Mouse (Mus musculus) retina, postnatal 7 days (tissue): ENCODE data around the gene Ppp1r7.
"Not testable (repeated sequence)": the region's sequence is repeated elsewhere in the genome, so short reads cannot be mapped to it uniquely, and the experiment has no call there.

Experiments used
- DNase-seq: peaks from one replicate; pipeline ENCODE4 v3.0.0-alpha.2; 2012; ENCODE audit warnings: low read depth, low spot score

Gene Ppp1r7

DNA sequence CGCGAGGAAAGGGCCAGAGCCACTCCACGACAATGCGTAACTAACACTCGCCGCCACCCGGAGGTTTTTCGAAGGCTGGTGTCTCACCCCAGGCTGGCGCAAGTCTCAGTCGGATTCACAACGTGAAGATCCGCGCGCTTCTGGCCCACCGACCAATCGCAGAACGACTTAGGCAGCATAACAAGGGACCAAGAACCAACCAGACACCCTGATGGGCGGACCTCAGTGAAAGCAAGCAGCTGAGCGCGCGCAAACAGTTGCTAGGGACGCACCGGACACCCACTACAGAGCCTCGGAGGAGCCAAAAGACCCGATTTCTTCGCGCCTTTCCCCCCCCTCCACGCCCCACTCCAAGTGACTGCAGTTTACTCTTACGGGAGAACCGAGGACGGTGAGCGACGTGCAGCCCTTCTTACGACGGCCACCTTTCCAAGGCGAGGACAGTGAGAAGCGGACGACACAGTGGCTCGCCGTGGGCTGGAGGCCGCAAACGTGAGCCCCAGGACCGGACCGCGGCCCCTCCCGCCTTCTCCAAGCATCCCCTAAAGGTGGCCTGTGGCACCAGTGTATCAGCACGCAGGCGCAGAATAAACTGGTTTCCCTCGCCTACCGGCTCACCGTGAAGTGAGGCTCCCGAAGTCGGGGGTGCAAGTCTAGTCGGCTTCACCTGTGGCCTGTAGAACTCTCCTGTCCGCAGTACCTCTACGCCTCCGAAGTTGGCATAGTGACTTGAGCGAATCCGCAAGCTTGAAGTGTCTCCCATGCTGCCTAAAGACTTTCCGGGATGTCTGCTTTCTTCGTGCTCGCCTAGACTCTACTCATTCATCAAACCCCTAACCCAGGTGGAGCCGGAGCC lies at the start of gene Ppp1r7, which contains the start of gene Pask:
Ppp1r7 (plus strand) TSS at position 207 of the 856 bp plus-strand sequence.
Pask (minus strand) TSS at position 835 of the 856 bp plus-strand sequence.
- DNase-seq: peak; percentile 92

DNA sequence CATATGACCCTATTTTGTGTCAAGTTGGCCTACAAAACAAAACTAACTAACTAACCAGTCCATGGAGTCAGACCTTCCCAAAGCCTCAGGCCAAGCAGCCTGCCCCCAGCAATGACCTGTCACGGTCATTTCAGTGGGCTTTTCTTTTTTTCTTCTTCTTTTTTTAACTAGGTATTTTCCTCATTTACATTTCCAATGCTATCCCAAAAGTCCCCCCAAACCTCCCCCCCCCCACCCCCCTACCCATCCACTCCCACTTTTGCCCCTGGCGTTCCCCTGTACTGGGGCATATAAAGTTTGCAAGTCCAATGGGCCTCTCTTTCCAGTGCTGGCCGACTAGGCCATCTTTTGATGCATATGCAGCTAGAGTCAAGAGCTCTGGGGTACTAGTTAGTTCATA lies 48.2 kb upstream of the Ppp1r7 start:
- not testable (repeated sequence) for DNase-seq

DNA sequence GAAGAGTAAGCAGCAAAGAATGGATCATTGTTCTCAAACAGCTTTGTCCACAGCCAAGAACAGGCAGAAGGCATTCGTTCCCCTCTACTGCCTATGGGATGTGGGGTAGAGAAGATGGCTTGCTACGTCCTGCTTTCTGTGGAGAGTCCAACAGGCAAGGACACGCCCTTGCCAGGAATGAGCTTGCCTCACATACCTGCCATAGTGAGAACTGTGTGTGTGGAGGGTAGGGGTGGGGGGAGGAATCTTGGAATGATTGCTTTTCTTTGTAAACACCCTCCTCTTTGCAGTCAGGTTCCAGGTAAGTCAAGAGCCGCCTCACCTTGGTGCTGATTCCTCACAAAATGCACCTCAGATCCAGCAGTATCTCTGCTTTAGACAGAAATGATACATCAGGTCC lies 42.9 kb upstream of the Ppp1r7 start:
- no peak for DNase-seq

DNA sequence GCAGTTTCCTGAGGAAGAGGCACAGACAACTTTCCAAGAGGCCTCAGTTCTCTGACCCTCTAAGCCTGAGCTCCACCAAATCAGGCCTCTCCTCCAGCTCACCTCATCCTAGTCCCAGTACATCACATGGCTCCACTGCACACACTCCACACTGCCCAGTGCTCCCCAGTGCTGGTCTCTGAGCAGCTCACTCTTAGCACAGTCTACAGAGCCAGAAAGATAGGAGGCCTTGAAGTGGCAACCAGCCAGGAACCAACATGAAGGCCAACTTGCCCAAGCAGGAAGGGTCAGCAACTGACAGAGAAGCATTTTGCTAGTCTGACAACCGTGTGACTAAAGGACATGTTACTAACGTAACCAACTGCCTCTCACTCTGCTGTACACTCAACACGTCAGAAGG lies 42.1 kb upstream of the Ppp1r7 start:
- peak; percentile 2 for DNase-seq

DNA sequence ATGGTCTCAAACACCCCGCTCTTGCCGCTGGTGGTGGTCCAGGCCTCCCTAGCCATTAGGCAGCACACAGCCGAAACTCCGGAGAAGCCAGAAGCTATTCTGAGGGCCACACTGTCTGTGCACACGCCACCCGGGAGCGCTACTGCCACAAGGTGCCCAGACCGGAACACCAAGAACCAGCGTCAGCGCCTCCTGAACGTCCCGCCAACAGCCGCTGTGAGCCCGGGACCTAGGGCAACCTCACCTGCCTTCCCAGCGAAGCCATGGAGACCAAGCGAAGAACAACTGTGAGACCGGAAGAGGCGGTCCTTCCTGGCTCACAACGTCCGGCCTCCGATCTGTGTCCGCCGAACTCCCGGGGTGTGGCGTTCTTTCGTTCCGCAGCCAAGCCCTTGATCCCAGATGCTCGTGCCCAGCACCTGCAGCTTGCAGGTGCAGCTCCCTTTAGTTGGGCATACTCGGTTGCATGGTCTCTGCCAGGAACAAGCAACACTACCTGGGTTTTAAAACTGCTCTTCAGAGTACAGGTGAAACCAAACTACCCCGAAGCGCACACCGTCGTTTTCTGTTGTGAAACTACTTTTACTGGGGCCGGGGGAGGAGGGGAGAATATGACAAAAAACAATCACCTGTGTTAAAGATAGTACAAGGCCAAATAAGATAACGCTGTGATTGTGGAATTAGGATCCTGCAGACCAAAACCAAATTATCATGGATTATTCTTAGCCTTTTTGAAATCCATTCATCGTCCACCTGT lies 36.9 kb upstream of the Ppp1r7 start, which contains the start of gene Mterf4:
Mterf4 (minus strand) TSS at position 335 of the 757 bp plus-strand sequence.
- peak; percentile 77 for DNase-seq

DNA sequence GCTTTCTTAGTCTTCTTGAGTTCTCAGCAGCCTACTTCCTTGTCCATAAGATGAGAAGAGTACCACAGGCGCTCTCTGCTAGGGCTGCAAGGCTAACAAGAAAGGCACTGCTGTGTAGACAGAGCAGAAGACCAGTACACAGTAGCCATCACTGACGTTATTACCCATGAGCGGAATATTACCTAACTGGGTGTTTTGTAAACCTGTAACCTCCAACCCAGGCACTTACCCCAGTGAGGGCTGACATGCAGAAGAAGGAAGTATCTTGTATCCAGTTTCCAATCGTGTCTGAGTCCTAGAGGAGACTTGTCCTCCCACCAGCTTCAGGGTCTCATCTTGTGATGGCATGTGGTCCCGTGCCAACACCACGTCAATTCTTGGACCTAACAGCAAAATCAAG lies 18.7 kb upstream of the Ppp1r7 start:
- no peak for DNase-seq

DNA sequence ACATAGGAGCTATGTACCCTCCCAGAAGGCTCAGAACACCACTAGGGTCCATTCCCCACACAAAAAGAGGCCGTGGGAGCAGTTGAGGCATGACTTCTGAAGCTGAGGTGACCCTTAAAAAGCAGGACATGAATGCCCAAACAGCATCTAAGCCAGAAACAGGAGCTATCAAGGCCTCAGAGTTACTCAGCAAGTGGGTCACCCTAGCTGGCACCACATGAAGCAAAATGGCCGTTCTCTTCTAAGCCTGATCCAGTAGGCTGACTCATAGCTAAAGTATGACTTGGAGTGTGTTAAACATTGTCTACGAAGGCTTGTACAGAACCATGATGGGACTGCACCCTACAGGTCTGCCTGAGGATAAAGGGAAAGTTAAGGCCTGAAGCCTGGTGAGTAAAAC lies 16.2 kb upstream of the Ppp1r7 start:
- no peak for DNase-seq

DNA sequence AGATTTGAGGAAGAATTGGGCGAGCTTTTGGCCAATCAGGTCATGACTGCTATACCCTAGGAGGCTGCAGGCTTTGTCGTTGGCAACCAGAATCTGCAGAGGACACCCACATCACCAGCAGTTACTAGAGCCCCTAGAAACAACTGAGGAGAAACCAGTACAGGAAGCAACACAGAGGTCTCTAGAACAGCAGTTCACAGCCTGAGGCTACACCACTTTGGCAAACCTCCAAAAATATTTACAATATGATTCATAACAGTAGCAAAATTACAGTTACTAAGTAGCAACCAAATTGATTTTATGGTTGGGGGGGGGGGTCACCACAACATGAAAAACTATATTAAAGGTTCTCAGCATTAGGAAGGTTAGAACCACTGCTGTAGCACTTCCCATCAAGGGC lies 8.0 kb upstream of the Ppp1r7 start:
- no peak for DNase-seq

DNA sequence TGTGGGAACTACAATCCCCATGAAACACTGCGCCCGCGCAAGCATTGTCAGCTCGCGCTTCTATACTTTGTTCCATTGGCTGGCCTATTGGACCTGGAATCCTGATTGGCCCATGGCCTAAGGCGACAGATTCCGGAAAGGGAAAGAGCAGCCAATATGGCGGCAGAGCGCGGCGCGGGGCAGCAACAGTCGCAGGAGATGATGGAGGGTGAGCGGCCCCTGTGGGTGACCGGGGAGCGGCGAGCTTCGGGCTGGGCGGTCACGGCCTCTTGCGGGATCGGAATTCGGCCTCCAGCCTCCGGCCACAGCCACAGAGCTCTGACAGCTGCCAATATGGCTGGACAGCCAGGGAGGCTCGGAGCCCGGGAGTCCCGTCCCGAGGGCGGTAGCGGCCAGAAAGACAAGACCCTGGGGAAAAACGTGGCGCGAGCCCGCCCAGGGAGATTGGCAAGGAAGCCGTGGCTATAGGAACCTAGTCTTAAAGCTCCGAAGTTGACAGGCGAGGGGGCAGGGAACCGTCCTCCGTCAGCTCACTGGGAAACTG lies 922 bp downstream of the Ppp1r7 start:
- peak; percentile 95 for DNase-seq

DNA sequence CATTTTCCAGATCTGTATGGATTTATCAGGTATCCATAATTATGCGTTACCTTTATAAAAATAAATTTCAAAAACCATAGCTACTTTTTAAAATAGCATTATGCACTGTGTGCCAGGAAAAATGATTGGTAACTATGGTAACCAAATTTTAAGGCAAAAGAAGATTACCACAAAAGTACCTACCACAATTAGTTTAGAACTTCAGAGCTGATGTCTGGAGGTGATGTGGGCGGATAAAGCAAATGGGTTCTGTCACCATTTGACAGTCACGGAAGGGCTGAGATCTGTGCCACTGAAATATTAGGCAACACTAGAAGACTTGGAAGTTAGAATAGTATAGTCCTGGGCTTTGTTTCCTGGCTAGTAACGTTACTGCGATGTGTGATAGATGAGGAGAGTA lies 4.5 kb downstream of the Ppp1r7 start:
- no peak for DNase-seq

DNA sequence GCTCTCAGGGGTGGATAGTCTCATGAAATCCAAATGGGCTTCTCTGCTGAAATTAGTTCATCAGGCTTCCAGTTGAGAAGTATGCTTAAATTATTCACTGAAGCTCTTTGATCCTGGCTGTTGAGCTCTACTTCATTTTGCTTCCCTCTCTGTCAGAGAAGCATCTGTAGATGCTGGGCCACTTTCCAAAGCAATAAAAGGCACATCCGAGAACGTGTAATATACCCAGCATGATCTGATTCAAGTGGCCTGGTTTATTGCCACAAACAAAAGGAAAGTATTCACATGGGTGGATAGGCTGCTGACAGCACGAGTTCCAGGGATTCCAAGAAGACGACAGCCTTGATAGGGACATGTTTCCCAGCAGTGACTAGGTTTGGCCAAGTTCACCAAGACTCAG lies 7.0 kb downstream of the Ppp1r7 start:
- no peak for DNase-seq

DNA sequence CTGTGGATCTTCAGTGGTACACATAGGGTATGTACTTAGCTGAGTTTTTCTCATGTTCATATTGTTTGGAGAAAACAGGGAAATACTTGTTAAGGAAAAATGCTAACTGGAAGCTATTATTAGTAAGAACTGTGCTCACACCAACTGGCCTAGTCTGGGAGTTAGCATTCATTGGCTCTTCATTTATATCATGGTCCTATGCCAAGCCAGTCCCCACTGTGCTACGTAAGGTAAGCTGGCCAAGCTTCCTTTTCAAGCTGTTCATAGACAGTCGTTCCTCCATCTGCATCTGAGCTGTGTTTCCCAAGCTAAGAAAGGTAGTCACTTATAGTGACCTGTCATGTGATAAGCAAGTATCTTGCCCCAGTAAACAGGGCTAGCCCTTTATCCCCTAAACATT lies 10.1 kb downstream of the Ppp1r7 start:
- DNase-seq: no peak

DNA sequence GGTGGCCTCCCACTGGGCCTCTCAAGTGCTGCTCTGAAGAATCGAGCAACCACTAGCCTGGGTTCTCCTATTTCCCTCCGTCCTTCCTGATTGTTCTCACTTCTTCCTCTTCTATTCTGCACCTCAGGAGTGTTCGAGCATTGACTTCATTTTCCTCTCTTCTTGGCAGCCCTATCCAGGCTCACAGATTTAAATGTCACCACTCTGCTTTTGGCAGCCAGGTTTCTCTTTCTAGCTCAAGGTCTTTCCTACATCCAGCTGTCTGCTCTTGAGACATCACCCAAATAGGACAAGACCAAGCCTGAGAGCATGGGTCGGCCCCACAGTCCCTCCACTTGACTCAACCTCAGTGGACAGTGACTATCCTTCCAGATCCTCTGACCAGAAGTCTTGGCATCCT lies 20.0 kb downstream of the Ppp1r7 start:
- DNase-seq: no peak

DNA sequence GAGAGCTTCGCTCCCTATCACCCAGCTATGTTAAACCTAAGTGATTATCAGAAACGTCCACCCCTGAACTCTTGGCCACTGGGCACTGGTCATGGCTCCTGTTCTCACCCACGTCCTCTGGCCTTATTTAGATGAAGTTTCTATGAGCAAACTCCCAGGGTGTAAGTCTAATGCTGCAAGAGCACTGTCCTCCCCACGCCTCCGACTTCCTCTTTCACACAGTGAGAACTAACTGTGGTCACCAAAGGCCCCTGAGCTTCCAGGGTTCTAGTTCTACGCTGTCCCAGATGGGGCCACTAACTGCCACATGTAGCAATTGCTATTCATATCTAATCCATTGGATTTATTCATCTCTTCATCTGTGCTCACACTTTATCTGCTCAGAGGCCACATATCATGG lies 23.0 kb downstream of the Ppp1r7 start:
- no peak for DNase-seq

DNA sequence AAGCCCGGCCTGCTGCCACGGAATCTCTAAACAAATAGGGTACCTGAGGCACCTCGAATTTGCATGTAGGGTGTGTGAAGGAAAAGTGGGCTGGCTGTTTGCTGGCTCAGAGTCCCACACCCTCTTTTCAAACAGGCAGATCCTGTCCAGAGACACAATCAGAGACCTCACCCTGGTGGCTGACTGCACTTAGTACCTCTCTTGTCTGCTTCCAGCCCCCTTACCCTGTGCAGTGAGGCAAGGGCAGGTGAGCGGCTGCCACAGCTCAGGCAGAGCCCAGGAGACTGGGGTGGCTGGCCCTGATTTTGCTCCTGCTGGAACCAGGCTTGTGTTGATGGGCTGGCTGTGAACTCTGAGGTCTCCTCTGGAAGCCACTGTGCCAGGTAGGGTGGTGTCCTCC lies 31.0 kb downstream of the Ppp1r7 start, which contains the start of gene Ano7:
Ano7 (plus strand) TSS at position 266 of the 400 bp plus-strand sequence.
- no peak for DNase-seq

DNA sequence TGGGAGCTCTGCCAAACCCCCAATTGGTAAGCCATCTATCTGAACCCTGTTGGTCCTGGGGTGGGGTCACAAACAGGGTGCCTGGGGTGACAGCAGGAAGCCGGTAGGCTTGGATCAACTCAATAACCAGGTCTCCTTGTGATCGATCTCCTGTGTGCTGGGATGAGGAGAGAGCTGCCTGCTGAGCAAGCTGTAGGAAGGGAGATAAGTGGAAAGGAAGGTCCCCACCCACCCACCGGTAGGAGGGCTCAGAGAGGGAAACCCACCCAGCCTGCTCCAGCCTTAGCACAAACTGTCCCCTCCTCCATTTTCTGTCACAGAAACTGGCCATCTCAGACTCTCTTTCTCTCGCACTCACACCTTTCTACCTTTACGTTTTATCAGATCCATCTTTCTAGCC lies 34.7 kb downstream of the Ppp1r7 start:
- no peak for DNase-seq

DNA sequence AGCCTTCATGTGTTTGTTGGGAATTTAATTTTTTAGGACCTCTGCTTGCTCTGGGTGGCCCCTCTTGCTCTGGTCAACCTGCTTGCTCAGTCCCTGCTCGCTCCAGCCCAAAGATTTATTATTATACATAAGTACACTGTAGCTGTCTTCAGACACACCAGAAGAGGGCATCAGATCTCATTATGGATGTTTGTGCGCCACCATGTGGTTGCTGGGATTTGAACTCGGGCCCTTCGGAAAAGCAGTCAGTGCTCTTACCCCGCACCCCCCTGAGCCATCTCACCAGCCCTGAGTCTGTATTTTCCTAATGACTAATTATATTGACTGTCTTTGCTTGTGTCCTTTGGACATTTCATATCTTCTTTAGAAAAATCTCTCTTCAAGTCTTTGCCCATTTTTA lies 36.5 kb downstream of the Ppp1r7 start:
- no peak for DNase-seq

DNA sequence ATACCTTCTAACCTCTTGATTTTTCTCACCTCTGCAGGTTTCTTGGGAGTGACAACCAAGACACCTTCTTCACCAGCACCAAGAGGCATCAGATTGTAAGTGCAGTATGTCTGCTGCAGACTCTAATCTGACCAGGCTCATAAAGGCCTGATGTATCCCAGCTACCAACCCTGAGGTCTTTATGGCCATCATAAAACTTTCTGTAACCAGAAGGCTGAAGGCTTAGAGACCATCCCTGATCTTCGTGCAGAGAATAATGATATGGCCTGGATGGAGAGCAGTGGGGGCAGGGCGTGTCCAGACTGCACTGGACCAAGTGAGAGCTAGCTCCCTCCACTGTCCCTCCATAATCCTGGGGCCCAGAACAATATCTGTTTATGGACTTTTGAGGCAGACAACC lies 44.5 kb downstream of the Ppp1r7 start:
- DNase-seq: no peak

DNA sequence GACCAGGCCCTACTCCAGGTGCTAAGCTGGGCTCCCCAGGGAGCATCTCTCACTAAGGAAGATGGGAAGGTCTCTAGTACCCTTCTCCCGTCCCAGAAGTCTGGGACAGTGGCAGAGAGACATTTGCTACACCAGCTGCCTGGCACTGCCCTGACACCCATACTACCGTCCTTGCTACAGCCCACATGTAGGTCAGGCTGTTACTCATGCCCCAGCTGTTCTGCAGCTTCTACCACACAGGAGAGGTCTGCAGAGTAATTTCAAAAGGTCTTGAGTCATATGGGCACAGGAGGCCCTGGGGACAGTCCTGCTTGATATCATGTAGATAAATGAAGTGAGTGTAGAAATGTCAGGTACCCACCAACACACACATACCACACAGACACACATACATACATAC lies 46.3 kb downstream of the Ppp1r7 start:
- DNase-seq: no peak

DNA sequence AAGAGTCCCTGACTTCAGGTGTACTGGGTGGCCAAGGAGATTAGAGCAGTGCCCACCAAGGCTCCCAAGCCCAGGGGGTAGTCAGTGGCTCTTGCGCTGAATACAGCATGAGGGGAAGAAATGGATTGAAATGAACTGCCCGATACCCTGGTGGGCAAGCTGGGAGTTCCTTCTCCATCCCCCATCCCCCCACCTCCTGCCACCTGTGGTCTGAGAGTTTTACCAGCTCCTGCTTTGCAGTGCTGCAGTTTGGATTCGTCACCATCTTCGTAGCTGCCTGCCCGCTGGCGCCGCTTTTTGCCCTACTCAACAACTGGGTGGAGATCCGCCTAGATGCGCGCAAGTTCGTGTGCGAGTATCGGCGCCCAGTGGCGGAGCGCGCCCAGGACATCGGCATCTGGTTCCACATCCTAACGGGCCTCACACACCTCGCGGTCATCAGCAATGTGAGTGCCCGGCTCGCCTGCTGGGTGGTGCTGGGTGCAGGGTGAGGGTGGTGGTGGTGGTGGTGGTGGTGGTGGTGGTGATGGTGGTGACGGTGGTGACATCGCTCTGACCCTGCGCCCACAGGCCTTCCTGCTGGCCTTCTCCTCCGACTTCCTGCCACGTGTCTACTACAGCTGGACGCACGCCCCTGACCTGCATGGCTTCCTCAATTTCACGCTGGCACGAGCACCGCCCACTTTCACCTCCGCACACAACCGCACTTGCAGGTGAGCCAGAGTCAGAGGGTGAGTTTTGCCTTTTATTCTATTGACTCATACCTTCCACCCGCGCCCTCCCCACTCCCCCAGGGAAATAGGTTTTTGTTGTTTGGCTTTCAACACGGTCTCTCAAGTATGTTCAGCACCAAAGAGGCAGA lies 58.8 kb downstream of the Ppp1r7 start:
- no peak for DNase-seq

DNA sequence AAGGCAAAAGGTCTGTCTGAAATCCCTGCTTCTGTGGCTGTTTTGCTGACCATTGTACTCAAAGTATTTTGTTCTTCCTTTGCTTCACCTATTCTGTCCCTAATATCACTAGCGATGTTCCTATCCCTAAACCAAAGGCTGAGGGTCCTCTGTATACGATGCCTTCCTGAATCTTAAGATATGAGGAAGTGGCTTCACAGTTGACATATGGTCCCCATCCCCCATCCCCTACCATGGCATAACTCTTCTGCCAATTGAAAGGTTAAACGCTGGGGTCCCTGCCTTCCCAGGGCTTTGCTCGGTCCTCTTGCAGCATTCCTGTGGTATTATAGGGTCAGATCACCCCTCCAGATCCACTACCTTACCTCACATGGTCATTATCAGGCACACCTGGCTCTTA lies 60.7 kb downstream of the Ppp1r7 start:
- no peak for DNase-seq
